Mouse (Mus musculus): ENCODE results near the gene Eif2ak1. TPM values are rescaled to one million over a fixed set of nuclear protein-coding genes. Genes with fewer than 3 reads are reported as not detected.

Eif2ak1 gene
- polyA plus RNA-seq, 1 experiment from 2014 or later: 46.8 TPM

DNA sequence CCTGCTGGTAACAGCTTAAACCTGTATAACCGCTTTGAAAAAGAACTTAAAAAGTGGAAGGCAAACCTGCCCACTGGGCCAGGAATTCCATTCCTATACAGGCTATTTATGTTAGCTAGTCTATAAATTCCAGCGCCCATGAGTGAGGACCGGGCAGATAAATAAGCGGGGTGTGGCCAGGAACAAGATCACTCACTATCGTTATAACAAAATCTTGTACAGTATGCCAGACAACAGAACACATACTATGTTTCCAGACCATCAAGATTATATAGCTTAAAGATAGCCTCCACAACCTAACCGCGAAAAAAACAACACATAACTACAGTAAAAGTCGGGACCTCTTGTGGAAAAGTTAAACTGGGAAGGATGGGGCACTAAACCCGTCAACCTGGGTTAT, 91.3 kb downstream of the Eif2ak1 start:
- Histone ChIP-seq H3K36me3 (peaks cover 39% of the 10 kb centered on the region), H3K4me1 (peaks cover 26% of the 10 kb centered on the region), H3K4me2 (replicated peaks) (peak overlapping the region; percentile 67), H3K9me3 (no peaks in the 10 kb centered on the region), H3K27ac (peak overlapping the region; percentile 82), H3K4me3 (peak overlapping the region; percentile 77), H3K27me3 (no peaks in the 10 kb centered on the region), H3K9ac (peak overlapping the region; percentile 74)
- 0 out of 2 replicates have a peak, but pooled peaks have one; percentile 0 for ATAC-seq (ENCODE audit: low FRiP score, low read depth)
- 3% methylated on average over 9 of the region's 9 CpGs for WGBS

DNA sequence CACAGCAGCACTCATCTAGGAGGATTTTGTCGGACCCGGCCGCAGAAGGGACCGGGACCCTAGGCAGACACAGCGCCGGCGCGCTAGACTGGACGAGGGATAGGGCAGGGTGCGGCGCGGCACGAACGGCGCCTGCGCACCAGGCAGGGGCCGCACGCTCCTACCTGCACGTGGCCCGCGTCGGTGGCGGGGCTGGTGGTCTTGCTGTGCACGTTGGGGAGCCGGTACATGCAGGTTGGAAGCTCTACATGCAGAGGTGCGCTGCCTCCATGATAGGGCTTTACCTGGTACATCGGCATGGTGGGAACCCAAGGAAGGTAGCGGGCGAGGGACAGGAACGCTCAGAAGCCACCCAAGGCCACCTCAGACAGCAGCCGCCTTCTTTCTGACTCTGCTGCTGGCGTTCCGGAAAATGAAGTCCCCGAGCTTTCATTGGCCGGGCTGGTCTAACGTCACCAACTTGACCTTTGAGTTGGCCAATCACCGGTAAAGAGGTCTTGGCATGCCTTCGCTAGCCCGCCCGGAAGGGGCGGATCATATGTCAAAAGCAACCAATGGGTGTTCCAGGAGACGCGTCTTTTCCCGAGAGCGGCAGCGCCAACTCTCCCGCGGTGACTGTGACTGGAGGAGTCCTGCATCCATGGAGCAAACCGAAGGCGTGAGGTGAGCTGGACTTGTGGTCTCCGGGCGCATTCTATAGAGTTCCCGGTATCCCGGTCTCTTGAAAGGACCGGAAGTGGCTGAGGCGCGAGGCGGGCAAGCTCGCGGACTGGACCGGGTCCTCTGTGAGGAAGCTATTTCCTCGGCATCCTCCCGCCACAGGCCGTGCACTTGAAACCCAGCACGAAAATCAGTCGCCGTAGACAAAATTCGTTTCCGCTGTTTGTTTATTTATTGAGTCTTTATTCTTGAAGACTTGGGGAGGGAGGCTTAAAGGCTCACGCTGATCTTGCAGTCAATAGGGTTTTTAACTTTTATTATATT, 92.1 kb downstream of the Eif2ak1 start, which contains the start of the genes Aimp2 and Pms2:
TSS of gene Aimp2 (minus strand) at position 431 of the 984 bp plus-strand sequence.
TSS of gene Pms2 (plus strand) at position 548 of the 984 bp plus-strand sequence.
- H3K27me3 ChIP-seq: no peaks in the 10 kb centered on the region
- H3K9ac ChIP-seq: peak within 1 kb of the TSS; percentile 77
- H3K4me3 ChIP-seq: peak within 1 kb of the TSS; percentile 77
- H3K4me2 ChIP-seq (replicated peaks): peak within 1 kb of the TSS; percentile 67
- under 1% methylated on average over 70 of the region's 70 CpGs for WGBS
- H3K27ac ChIP-seq: peak within 1 kb of the TSS; percentile 82
- peaks cover 26% of the 10 kb centered on the region for H3K4me1 ChIP-seq
- peak; percentile 99 for ATAC-seq (ENCODE audit: low FRiP score, low read depth)
- peaks cover 36% of the 10 kb centered on the region for H3K36me3 ChIP-seq
- H3K9me3 ChIP-seq: no peaks in the 10 kb centered on the region

DNA sequence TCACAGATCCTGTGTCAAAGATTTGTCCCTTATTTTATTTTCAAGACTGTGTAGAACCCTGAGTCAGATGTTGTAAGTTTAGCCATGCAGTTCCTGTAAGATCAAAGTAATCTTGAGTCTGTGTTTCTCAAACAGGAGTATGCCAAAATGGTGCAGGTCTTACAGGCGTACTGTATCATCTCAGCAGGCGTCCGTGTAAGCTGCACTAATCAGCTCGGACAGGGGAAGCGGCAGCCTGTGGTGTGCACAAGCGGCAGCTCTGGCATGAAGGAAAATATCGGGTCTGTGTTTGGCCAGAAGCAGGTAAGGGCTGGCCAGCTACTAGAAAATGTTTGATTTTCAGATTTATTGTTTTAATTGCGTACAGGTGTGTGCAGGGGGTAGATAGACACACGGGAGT, 98.6 kb downstream of the Eif2ak1 start:
- Histone ChIP-seq H3K27me3 (no peaks in the 10 kb centered on the region), H3K9me3 (no peaks in the 10 kb centered on the region), H3K36me3 (peaks cover 62% of the 10 kb centered on the region), H3K9ac (no peak overlapping the region), H3K27ac (no peak overlapping the region), H3K4me3 (no peak overlapping the region), H3K4me2 (replicated peaks) (no peak overlapping the region), H3K4me1 (peaks cover under 1% of the 10 kb centered on the region; the same call in 1 of the 2 replicates)
- 88% methylated on average over 9 of the region's 9 CpGs for WGBS
- ATAC-seq (ENCODE audit: low FRiP score, low read depth): no peak

DNA sequence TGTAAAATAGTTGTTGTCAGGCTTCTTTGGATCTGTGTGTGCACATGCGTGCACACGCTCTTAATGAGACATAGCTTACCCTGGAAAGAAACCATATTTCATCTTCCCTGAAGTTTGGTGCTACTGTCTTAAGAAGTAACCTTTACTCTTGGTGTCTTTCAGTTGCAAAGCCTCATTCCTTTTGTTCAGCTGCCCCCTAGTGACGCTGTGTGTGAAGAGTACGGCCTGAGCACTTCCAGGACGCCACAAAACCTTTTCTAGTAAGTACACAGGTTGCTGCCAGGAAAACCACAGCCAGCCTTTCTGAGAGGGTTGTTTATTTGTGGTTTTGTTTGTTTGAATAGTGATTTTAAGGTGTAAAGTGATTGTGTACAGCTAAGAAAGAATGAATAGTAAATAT, 99.8 kb downstream of the Eif2ak1 start:
- H3K4me1 ChIP-seq: no peaks in the 10 kb centered on the region
- H3K9me3 ChIP-seq: no peaks in the 10 kb centered on the region
- H3K27ac ChIP-seq: no peak overlapping the region
- no peaks in the 10 kb centered on the region for H3K27me3 ChIP-seq
- H3K4me2 ChIP-seq (replicated peaks): no peak overlapping the region
- H3K9ac ChIP-seq: no peak overlapping the region
- H3K36me3 ChIP-seq: peaks cover 70% of the 10 kb centered on the region
- no peak overlapping the region for H3K4me3 ChIP-seq
- WGBS: 63% methylated on average over 5 of the region's 5 CpGs
- no peak for ATAC-seq (ENCODE audit: low FRiP score, low read depth)

DNA sequence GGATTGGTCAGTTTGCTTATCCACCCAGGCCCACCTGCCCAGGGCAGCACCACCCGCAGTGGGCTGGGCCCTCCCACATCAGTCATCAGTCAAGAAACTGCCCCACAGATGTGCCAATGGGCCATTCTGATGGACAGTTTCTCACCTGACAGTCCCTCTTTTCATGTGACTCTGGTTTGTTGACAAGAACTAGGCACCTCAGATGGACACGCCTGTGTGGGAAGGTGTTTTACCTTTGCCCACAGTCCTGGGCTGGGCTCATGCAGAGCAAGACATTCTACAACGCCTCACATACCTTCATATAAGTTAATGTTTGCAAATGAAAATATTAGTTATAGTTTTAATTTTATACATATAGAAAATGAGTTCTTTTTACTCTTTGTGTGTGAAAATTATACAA, 100.5 kb downstream of the Eif2ak1 start:
- peaks cover 74% of the 10 kb centered on the region for H3K36me3 ChIP-seq

DNA sequence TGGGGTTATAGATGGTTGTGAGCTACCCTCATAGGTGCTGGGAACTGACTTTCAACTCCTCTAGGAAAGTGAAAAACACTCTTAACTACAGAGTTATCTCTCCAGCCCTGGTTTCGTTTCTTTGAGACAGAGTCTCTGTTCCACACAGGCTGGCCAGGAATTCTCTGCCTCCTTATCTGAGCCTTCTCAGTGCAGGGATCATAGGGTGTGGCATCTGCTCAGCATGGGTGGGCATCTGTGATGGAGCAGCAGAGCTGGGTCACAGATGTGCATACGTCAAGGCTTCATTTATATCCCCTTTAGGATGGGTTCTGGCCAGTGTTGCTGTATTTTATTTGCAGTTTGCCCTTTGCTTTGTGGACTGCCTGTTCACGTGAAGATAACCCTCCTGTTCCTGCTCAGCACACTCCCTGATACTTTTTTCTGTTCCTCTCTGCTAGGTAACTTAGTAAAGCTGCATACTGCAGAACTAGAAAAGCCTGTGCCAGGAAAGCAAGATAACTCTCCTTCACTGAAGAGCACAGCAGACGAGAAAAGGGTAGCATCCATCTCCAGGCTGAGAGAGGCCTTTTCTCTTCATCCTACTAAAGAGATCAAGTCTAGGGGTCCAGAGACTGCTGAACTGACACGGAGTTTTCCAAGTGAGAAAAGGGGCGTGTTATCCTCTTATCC, 107.3 kb downstream of the Eif2ak1 start:
- H3K4me2 ChIP-seq (replicated peaks): no peak overlapping the region
- no peak overlapping the region for H3K4me3 ChIP-seq
- no peaks in the 10 kb centered on the region for H3K9me3 ChIP-seq
- ATAC-seq (ENCODE audit: low FRiP score, low read depth): no peak
- H3K27me3 ChIP-seq: no peaks in the 10 kb centered on the region
- WGBS: 87% methylated on average over 6 of the region's 6 CpGs
- no peaks in the 10 kb centered on the region for H3K4me1 ChIP-seq
- no peak overlapping the region for H3K27ac ChIP-seq
- H3K36me3 ChIP-seq: peaks cover 85% of the 10 kb centered on the region
- H3K9ac ChIP-seq: no peak overlapping the region

More for the DNA sequence above, 100.5 kb downstream of the Eif2ak1 start:
- H3K4me2 ChIP-seq (replicated peaks): no peak overlapping the region
- H3K4me1 ChIP-seq: no peaks in the 10 kb centered on the region
- H3K27ac ChIP-seq: no peak overlapping the region
- H3K4me3 ChIP-seq: no peak overlapping the region
- no peak overlapping the region for H3K9ac ChIP-seq
- WGBS: 93% methylated on average over 3 of the region's 3 CpGs
- no peaks in the 10 kb centered on the region for H3K9me3 ChIP-seq
- no peaks in the 10 kb centered on the region for H3K27me3 ChIP-seq
- ATAC-seq (ENCODE audit: low FRiP score, low read depth): no peak

DNA sequence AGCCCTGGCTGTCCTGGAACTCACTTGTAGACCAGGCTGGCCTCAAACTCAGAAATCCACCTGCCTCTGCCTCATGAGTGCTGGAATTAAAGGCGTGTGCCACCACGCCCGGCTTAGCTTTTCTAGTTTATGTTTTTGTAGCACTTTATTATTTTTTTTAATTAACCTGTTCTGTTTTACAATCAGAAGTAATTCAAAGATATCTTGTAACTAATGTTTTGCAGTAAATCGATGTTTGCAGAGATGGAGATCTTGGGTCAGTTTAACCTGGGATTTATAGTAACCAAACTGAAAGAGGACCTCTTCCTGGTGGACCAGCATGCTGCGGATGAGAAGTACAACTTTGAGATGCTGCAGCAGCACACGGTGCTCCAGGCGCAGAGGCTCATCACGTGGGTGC, 110.3 kb downstream of the Eif2ak1 start, which contains the start of gene Gm42421:
TSS of gene Gm42421 (plus strand) at position 301 of the 400 bp plus-strand sequence.
- no peaks in the 10 kb centered on the region for H3K27me3 ChIP-seq
- no peak within 1 kb of the TSS for H3K27ac ChIP-seq
- H3K36me3 ChIP-seq: peaks cover 85% of the 10 kb centered on the region
- no peak within 1 kb of the TSS for H3K4me2 ChIP-seq (replicated peaks)
- no peak within 1 kb of the TSS for H3K9ac ChIP-seq
- H3K9me3 ChIP-seq: no peaks in the 10 kb centered on the region
- ATAC-seq (ENCODE audit: low FRiP score, low read depth): no peak
- H3K4me3 ChIP-seq: no peak within 1 kb of the TSS
- 95% methylated on average over 8 of the region's 8 CpGs for WGBS
- H3K4me1 ChIP-seq: no peaks in the 10 kb centered on the region

DNA sequence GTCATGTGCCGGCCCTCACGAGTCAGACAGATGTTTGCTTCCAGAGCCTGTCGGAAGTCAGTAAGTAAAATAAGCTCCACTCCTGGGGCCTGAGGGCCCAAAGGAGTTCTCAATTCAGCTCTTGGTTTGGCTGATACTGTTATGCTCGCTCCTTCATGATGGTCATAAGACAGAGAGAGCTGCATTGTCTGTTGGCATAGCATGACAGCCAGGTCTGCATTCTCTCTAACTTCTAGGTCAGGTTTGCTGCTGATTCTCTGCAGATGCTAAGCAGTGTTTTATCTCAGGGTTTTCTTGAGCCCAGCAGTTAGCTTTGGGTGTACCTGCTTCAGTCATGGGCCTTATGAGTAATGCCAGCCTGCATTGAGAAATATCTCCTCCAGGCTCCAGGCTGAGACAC, 111.7 kb downstream of the Eif2ak1 start:
- no peak overlapping the region for H3K4me3 ChIP-seq
- no peaks in the 10 kb centered on the region for H3K9me3 ChIP-seq
- no peaks in the 10 kb centered on the region for H3K4me1 ChIP-seq
- H3K27me3 ChIP-seq: no peaks in the 10 kb centered on the region
- peaks cover 73% of the 10 kb centered on the region for H3K36me3 ChIP-seq
- no peak overlapping the region for H3K27ac ChIP-seq
- no peak for ATAC-seq (ENCODE audit: low FRiP score, low read depth)
- no peak overlapping the region for H3K4me2 ChIP-seq (replicated peaks)
- WGBS: 86% methylated on average over 4 of the region's 4 CpGs
- no peak overlapping the region for H3K9ac ChIP-seq

DNA sequence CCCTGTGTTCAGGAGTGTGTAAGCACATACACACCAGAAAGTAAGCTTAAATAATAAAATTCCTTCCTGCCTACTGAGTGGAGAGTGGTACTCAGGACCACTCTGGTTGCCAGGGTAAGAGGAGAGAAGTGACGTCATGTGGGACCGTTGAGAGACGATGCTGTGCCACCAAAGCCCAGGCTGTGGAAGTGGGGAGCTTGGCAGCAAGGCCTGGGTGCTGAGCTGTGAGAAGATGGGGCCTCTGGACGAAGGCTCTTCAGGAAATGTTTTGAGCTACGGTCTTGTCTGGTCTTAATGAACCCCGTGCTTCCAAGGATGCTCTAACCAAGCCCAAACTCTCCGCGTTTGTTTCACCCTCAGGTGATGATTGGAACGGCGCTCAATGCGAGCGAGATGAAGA, 113.1 kb downstream of the Eif2ak1 start:
- H3K36me3 ChIP-seq: peaks cover 59% of the 10 kb centered on the region
- no peaks in the 10 kb centered on the region for H3K9me3 ChIP-seq
- H3K4me1 ChIP-seq: no peaks in the 10 kb centered on the region
- no peak overlapping the region for H3K4me3 ChIP-seq
- 95% methylated on average over 12 of the region's 12 CpGs for WGBS
- no peak overlapping the region for H3K9ac ChIP-seq
- no peak overlapping the region for H3K4me2 ChIP-seq (replicated peaks)
- no peaks in the 10 kb centered on the region for H3K27me3 ChIP-seq
- ATAC-seq (ENCODE audit: low FRiP score, low read depth): no peak
- H3K27ac ChIP-seq: no peak overlapping the region

DNA sequence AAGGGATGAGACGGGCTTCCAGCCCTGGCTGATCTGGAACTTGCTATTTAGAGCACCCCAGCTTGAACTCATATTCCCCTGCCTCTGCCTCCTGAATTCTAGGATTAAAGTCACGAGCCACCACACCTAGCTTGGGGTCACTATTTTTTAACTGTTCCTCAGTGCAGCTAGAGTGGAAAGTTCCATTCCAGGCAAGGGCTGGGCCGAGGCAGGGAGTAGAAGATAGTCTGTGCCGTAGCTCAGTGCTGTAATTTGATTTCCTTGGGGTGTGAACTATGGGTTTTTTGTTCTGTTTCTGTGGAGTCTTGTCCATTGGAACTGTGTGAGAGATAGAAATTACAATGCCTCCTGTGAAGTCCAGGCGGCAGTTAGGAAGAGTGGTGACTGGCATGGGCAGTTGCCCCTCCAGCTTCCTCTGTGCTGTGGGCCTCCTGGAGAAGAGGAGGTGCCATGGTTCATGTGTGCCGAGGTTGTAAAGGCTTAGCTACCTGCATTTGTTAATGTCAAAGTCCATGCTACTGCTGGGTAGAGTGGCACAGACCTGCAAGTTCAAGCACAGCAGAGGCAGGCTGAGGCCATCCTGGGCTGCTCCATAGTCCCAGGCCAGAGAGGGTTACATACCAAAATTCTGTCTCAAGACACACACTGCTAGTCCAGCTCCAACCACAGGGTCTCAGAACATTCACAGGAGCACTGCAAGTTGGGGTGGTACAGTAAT, 114.4 kb downstream of the Eif2ak1 start:
- Histone ChIP-seq H3K4me1 (no peaks in the 10 kb centered on the region), H3K9ac (no peak overlapping the region), H3K27me3 (no peaks in the 10 kb centered on the region), H3K36me3 (peaks cover 46% of the 10 kb centered on the region), H3K4me3 (no peak overlapping the region), H3K27ac (no peak overlapping the region), H3K4me2 (replicated peaks) (no peak overlapping the region), H3K9me3 (no peaks in the 10 kb centered on the region)
- 80% methylated on average over 6 of the region's 6 CpGs for WGBS
- no peak for ATAC-seq (ENCODE audit: low FRiP score, low read depth)

DNA sequence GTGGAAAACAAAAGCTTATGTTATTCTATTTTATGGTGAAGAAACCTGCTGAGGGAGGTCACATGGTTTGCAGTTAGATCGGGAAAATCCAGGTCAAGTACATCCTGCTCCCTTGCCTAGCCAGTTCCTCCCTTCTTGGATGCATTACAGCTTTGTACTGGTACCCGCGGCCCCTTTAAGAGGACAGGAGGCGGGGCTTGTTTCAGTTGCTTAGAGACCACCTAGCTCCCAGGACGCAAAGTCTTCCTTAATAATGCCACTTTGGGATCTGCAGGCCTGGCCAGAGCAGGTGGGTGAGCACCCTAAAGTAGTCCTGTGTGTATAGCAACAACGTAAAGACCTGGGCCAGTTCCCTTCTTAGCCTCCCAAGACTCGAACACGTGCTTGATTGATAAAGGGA, 115.2 kb downstream of the Eif2ak1 start, which contains the start of gene Rsph10b:
TSS of gene Rsph10b (plus strand) at position 205 of the 400 bp plus-strand sequence.
- Histone ChIP-seq H3K4me1 (no peaks in the 10 kb centered on the region), H3K4me2 (replicated peaks) (no peak within 1 kb of the TSS), H3K4me3 (no peak within 1 kb of the TSS), H3K9me3 (no peaks in the 10 kb centered on the region), H3K27me3 (no peaks in the 10 kb centered on the region), H3K27ac (no peak within 1 kb of the TSS), H3K36me3 (peaks cover 41% of the 10 kb centered on the region), H3K9ac (no peak within 1 kb of the TSS)
- no peak for ATAC-seq (ENCODE audit: low FRiP score, low read depth)
- 22% methylated on average over 8 of the region's 8 CpGs for WGBS
